Mouse (Mus musculus): ENCODE data around the gene Gm9736. TPM values are rescaled to one million over a fixed set of nuclear protein-coding genes. Genes with fewer than 3 reads are reported as not detected.
"Not testable (repeated sequence)": the region's sequence is repeated elsewhere in the genome, so short reads cannot be mapped to it uniquely, and the experiment has no call there.

Gene Gm9736
- polyA plus RNA-seq, 1 experiment from 2014 or later, result not detected

- H3K4me1 ChIP-seq (replicated peaks; ENCODE audit: insufficient read depth, low read length); H3K27me3 ChIP-seq (ENCODE audit: insufficient read depth, low read length); H3K36me3 ChIP-seq (ENCODE audit: insufficient read depth, low read length); H3K27ac ChIP-seq; H3K4me2 ChIP-seq (ENCODE audit: low read length); H3K4me3 ChIP-seq (replicated peaks; ENCODE audit: low read depth, low read length); H3K9me3 ChIP-seq (replicated peaks; ENCODE audit: low read length); ATAC-seq (replicated peaks; ENCODE audit: low FRiP score, low read depth); DNase-seq (ENCODE audit: low spot score); H3K9ac ChIP-seq (ENCODE audit: low read depth, low read length): not testable (repeated sequence)
- 75% methylated on average over 1 of the region's 1 CpGs for WGBS
Observed at GRCm38 (mm10) chr10:77776844-77777243, 25.7 kb upstream of the Gm9736 start, which contains the start of gene Gm7138. Gene Gm7138 (minus strand): TSS chr10:77776944.

GRCm38 (mm10) chr10:77772142-77772541 lies 21.0 kb upstream of the Gm9736 start:
- not testable (repeated sequence) for H3K4me1 ChIP-seq (replicated peaks; ENCODE audit: insufficient read depth, low read length); H3K27me3 ChIP-seq (ENCODE audit: insufficient read depth, low read length); H3K9ac ChIP-seq (ENCODE audit: low read depth, low read length); H3K27ac ChIP-seq; ATAC-seq (replicated peaks; ENCODE audit: low FRiP score, low read depth); H3K9me3 ChIP-seq (replicated peaks; ENCODE audit: low read length); H3K4me3 ChIP-seq (replicated peaks; ENCODE audit: low read depth, low read length); DNase-seq (ENCODE audit: low spot score); H3K36me3 ChIP-seq (ENCODE audit: insufficient read depth, low read length); H3K4me2 ChIP-seq (ENCODE audit: low read length)
- WGBS, result 90% methylated on average over 2 of the region's 3 CpGs

DNA sequence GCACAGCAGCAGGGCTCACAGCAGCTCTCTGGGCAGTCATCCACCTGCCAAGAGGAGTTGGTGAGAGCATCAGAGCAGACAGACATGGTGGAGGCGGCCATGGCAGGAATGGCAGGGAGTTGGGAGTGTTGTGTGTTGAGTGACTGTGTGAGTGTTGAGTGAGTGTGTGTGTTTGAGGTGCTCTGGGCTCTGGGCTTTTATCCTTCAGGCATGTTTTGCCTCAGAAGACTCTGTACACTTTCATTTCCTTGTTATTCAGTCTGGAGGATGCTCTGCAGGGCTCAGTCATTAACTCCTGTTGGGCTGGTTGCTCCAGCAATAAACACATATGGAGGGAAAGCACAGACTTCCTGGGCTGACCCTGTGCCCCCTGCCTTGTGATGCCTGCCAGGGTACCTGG lies 20.1 kb upstream of the Gm9736 start, which contains the start of gene Gm3238:
TSS of gene Gm3238 (minus strand) at position 101 of the 400 bp plus-strand sequence.
- H3K9me3 ChIP-seq (replicated peaks; ENCODE audit: low read length); H3K27ac ChIP-seq; H3K4me1 ChIP-seq (replicated peaks; ENCODE audit: insufficient read depth, low read length); H3K36me3 ChIP-seq (ENCODE audit: insufficient read depth, low read length); DNase-seq (ENCODE audit: low spot score); H3K9ac ChIP-seq (ENCODE audit: low read depth, low read length); ATAC-seq (replicated peaks; ENCODE audit: low FRiP score, low read depth); H3K4me3 ChIP-seq (replicated peaks; ENCODE audit: low read depth, low read length); H3K27me3 ChIP-seq (ENCODE audit: insufficient read depth, low read length); H3K4me2 ChIP-seq (ENCODE audit: low read length): not testable (repeated sequence)
- WGBS, result 60% methylated on average over 1 of the region's 1 CpGs

DNA sequence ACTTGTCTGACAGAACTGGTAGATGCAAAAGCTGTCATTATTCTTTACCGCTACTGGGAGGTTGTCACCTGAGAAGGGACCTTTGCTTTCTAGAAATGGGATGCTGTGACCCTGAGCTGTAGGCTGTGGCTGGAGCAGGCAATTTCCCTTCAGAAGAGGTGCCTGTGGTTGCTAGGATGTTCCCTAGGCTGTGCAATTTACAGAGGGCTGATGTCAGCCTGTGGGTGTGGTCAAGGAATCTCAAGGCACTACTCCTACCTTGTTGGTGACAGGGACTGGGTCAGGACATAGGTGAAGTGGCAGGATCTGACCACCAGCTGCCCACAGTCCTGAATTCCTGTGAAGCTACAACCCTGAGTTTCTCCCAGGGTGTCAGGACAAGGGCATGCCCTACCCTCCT lies 18.6 kb upstream of the Gm9736 start:
- H3K27me3 ChIP-seq (ENCODE audit: insufficient read depth, low read length), result no peaks in the 10 kb centered on the region
- no peak overlapping the region for H3K27ac ChIP-seq
- no peak overlapping the region for H3K4me3 ChIP-seq (replicated peaks; ENCODE audit: low read depth, low read length)
- ATAC-seq (replicated peaks; ENCODE audit: low FRiP score, low read depth), result no peak
- H3K9me3 ChIP-seq (replicated peaks; ENCODE audit: low read length), result no peaks in the 10 kb centered on the region
- no peak overlapping the region for H3K4me2 ChIP-seq (ENCODE audit: low read length)
- no peaks in the 10 kb centered on the region for H3K4me1 ChIP-seq (replicated peaks; ENCODE audit: insufficient read depth, low read length)
- no peak overlapping the region for H3K9ac ChIP-seq (ENCODE audit: low read depth, low read length)
- no peak for DNase-seq (ENCODE audit: low spot score)
- H3K36me3 ChIP-seq (ENCODE audit: insufficient read depth, low read length), result no peaks in the 10 kb centered on the region
- 55% methylated on average over 1 of the region's 1 CpGs for WGBS
- TF ChIP-seq CTCF (IDR thresholded peaks at IDR 0.05; ENCODE audit: low read depth), result no peak

GRCm38 (mm10) chr10:77759582-77759981 lies 8.4 kb upstream of the Gm9736 start, which contains the start of gene Gm3233:
Gene Gm3233 (minus strand): TSS chr10:77759682.
- not testable (repeated sequence) for ATAC-seq (replicated peaks; ENCODE audit: low FRiP score, low read depth)

DNA sequence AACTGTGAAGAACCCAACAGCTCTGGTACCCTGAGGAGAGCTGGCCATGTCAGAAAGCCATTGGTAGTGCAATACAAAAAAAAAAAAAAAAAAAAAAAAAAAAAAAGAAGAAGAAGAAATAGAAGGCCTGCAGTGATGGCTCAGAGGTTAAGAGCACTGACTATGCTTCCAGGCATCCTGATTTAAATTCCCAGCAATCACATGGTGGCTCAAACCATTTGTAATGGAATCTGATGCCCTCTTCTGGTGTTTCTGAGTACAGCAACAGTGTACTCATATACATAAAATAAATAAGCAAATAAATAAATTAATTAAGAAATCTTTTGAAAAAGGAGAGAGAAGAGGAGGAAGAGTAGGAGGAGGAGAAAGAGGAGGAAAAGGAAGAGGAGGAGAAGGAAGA lies 2.3 kb upstream of the Gm9736 start:
- H3K27me3 ChIP-seq (ENCODE audit: insufficient read depth, low read length), result no peaks in the 10 kb centered on the region
- no peak for DNase-seq (ENCODE audit: low spot score)
- no peak overlapping the region for H3K27ac ChIP-seq
- H3K9me3 ChIP-seq (replicated peaks; ENCODE audit: low read length), result no peaks in the 10 kb centered on the region
- no peak overlapping the region for H3K4me2 ChIP-seq (ENCODE audit: low read length)
- no peak for ATAC-seq (replicated peaks; ENCODE audit: low FRiP score, low read depth)
- no peaks in the 10 kb centered on the region for H3K4me1 ChIP-seq (replicated peaks; ENCODE audit: insufficient read depth, low read length)
- H3K4me3 ChIP-seq (replicated peaks; ENCODE audit: low read depth, low read length), result no peak overlapping the region
- H3K9ac ChIP-seq (ENCODE audit: low read depth, low read length), result no peak overlapping the region
- 0 out of 2 replicates have a peak, but pooled peaks have one; percentile 9 for TF ChIP-seq CTCF (IDR thresholded peaks at IDR 0.05; ENCODE audit: low read depth)
- no peaks in the 10 kb centered on the region for H3K36me3 ChIP-seq (ENCODE audit: insufficient read depth, low read length)

More at GRCm38 (mm10) chr10:77759582-77759981, 8.4 kb upstream of the Gm9736 start, which contains the start of gene Gm3233:
- no CpG with 5 or more reads among the region's 1 CpGs for WGBS
- H3K36me3 ChIP-seq (ENCODE audit: insufficient read depth, low read length); H3K27ac ChIP-seq; DNase-seq (ENCODE audit: low spot score); H3K4me1 ChIP-seq (replicated peaks; ENCODE audit: insufficient read depth, low read length); H3K27me3 ChIP-seq (ENCODE audit: insufficient read depth, low read length); H3K4me2 ChIP-seq (ENCODE audit: low read length); H3K9ac ChIP-seq (ENCODE audit: low read depth, low read length); H3K4me3 ChIP-seq (replicated peaks; ENCODE audit: low read depth, low read length); H3K9me3 ChIP-seq (replicated peaks; ENCODE audit: low read length): not testable (repeated sequence)

GRCm38 (mm10) chr10:77752312-77752711 lies 1.2 kb upstream of the Gm9736 start:
- not testable (repeated sequence) for H3K4me3 ChIP-seq (replicated peaks; ENCODE audit: low read depth, low read length); H3K27ac ChIP-seq; H3K4me1 ChIP-seq (replicated peaks; ENCODE audit: insufficient read depth, low read length); H3K9ac ChIP-seq (ENCODE audit: low read depth, low read length); H3K27me3 ChIP-seq (ENCODE audit: insufficient read depth, low read length); H3K9me3 ChIP-seq (replicated peaks; ENCODE audit: low read length); DNase-seq (ENCODE audit: low spot score); ATAC-seq (replicated peaks; ENCODE audit: low FRiP score, low read depth); H3K4me2 ChIP-seq (ENCODE audit: low read length); H3K36me3 ChIP-seq (ENCODE audit: insufficient read depth, low read length)
- WGBS, result 66% methylated on average over 3 of the region's 3 CpGs
- TF ChIP-seq CTCF (IDR thresholded peaks at IDR 0.05; ENCODE audit: low read depth), result peak; percentile 9; the same call in 1 of the 2 replicates

DNA sequence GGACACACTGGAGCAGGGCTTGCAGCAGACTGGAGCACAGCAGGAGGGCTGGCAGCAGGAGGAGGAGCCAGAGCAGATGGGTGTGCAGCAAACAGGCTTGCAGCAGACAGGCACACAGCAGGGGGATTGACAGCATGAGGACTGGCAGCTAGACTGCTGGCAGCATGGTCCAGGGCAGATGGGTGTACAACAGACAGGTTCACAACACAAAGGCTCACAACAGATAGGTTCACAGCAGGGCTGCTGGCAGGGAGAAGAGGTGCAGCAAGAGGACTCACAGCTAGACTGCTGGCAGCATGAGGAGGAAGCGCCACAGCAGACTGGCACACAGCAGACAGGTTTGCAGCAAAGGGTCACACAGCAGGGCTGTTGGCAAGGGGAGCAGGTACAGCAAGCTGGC lies 468 bp downstream of the Gm9736 start:
- not testable (repeated sequence) for H3K27ac ChIP-seq; H3K4me1 ChIP-seq (replicated peaks; ENCODE audit: insufficient read depth, low read length); ATAC-seq (replicated peaks; ENCODE audit: low FRiP score, low read depth); H3K4me3 ChIP-seq (replicated peaks; ENCODE audit: low read depth, low read length); H3K27me3 ChIP-seq (ENCODE audit: insufficient read depth, low read length); H3K4me2 ChIP-seq (ENCODE audit: low read length); H3K36me3 ChIP-seq (ENCODE audit: insufficient read depth, low read length); DNase-seq (ENCODE audit: low spot score); H3K9ac ChIP-seq (ENCODE audit: low read depth, low read length); H3K9me3 ChIP-seq (replicated peaks; ENCODE audit: low read length)
- WGBS, result 83% methylated on average over 1 of the region's 1 CpGs

DNA sequence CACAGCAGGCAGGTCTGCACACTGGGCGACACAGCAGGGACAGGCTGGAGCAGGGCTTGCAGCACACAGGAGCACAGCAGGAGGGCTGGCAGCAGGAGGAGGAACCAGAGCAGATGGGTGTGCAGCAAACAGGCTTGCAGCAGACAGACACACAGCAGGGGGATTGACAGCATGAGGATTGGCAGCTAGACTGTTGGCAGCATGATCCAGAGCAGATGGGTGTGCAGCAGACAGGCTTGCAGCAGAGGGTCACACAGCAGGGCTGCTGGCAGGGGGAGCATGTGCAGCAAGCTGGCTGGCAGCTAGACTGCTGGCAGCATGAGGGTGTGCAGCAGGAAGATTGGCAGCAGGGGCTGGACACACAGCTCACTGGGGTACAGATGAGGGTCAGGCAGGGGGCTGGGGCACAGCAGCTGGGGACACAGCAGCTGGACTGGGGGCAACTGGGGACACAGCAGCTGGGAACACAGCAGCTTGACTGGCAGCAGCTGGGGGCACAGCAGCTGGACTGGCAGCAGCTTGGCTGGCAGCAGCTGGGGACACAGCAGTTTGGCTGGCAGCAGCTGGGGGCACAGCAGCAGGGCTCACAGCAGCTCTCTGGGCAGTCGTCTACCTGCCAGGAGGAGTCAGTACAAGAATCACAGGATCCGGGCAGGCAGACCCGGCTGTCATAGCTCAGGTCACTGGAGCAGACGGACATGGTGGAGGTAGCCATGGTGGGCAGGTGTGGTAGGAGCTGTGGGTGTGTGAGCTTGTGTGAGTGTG lies 9.0 kb downstream of the Gm9736 start, which contains the start of gene Gm18596:
TSS of gene Gm18596 (minus strand) at position 715 of the 765 bp plus-strand sequence.
- H3K27ac ChIP-seq; ATAC-seq (replicated peaks; ENCODE audit: low FRiP score, low read depth); H3K9me3 ChIP-seq (replicated peaks; ENCODE audit: low read length); H3K9ac ChIP-seq (ENCODE audit: low read depth, low read length); H3K27me3 ChIP-seq (ENCODE audit: insufficient read depth, low read length); H3K4me3 ChIP-seq (replicated peaks; ENCODE audit: low read depth, low read length); H3K4me1 ChIP-seq (replicated peaks; ENCODE audit: insufficient read depth, low read length); DNase-seq (ENCODE audit: low spot score); H3K36me3 ChIP-seq (ENCODE audit: insufficient read depth, low read length); H3K4me2 ChIP-seq (ENCODE audit: low read length): not testable (repeated sequence)
- WGBS, result 55% methylated on average over 4 of the region's 5 CpGs
